Mouse (Mus musculus): Measurements from ENCODE around the gene Uhrf1. TPM values are rescaled to one million over a fixed set of nuclear protein-coding genes. Genes with fewer than 3 reads are reported as not detected.
A peak's percentile ranks its signal among the peaks of the same experiment; 100 is the strongest.

The Uhrf1 gene
- total and polyA plus RNA-seq, 3 experiments = 115 to 201 (median 133) TPM

DNA sequence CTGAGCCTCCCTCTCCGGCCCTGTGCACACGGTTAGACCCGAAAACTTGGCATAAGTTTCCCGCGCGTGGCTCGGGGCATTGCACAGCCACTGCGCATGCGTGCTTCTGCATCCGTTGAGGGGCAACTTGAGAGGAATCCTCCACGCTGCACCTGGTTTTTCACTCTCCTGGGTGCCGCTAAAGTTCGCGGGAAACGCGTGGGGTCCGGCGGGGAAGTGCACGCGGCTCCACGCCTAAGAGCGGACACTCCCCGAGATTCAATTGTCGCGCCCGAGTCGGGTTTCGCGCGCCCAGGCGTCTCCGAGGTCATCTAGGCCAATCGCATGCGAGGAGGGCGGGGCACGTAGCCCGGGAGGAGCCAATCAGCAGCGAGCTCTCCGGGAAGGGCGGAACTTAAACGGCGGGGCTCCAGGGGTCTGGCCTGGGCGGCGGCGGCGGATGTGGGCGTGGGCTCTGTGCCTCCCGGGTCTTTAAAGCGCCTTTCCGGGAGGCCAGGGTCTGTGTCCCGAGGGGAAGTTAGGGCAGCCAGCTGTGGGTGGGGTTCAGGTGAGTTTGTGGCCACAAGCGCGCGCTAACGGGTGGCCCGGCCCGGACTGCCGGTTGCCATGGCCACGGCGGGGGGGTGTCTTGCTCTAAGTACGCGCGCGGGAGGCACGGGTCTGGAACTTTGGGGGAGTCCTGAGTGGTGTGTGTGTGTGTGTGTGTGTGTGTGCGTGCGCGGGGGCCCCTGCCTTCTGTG lies 896 bp downstream of the Uhrf1 start:
- H3K27me3 ChIP-seq (ENCODE audit: control insufficient read depth in 1 of 2, insufficient read depth in 2 of 2, low read length in 2 of 2) = no peaks in the 10 kb centered on the region
- H3K9me3 ChIP-seq (replicated peaks; ENCODE audit: insufficient read depth, low read length) = no peaks in the 10 kb centered on the region
- peaks cover 39% of the 10 kb centered on the region for H3K79me2 ChIP-seq (ENCODE audit: control insufficient read depth, insufficient read depth, low read length, poor library complexity)
- H3K36me3 ChIP-seq (ENCODE audit: control insufficient read depth in 1 of 2, insufficient read depth in 2 of 2, low read length in 2 of 2) = peaks cover 0 to 9% of the 10 kb centered on the region in 2 experiments; a peak in 2 of 4 replicates
- H3K4me1 ChIP-seq (ENCODE audit: control insufficient read depth in 1 of 2, insufficient read depth in 2 of 2, low read length in 2 of 2) = peaks cover 0 to 15% of the 10 kb centered on the region in 2 experiments; a peak in 2 of 4 replicates
- H3K4me3 ChIP-seq (ENCODE audit: control insufficient read depth in 1 of 2, insufficient read depth in 1 of 2, low read depth in 2 of 2, low read length in 2 of 2) = peak overlapping the region; percentile 47 to 89
- H3K27ac ChIP-seq (ENCODE audit: control insufficient read depth, low read depth, low read length) = peak overlapping the region; percentile 96
- H3K9ac ChIP-seq (ENCODE audit: control insufficient read depth, low read depth, low read length, poor library complexity, severe bottlenecking) = peak overlapping the region; percentile 91
- peak; percentile 98 for DNase-seq (ENCODE audit: low read depth, low spot score)
- TF ChIP-seq ZMIZ1 (IDR thresholded peaks at IDR 0.05; ENCODE audit: low read depth, low read length) = no peak
- TF ChIP-seq BHLHE40 (IDR thresholded peaks at IDR 0.05; ENCODE audit: borderline replicate concordance, low read depth, low read length) = no peak
- TF ChIP-seq MAX (IDR thresholded peaks at IDR 0.05; ENCODE audit: low read length) = peak; percentile 76
- no peak for TF ChIP-seq KAT2A (conservative IDR thresholded peaks at IDR 0.05; ENCODE audit: low read depth, low read length)
- peak; percentile 29 for TF ChIP-seq NELFE (IDR thresholded peaks at IDR 0.05; ENCODE audit: low read depth, low read length)
- no peak for TF ChIP-seq EP300 (IDR thresholded peaks at IDR 0.05; ENCODE audit: low read depth in 1 of 2, low read length in 2 of 2)
- TF ChIP-seq MYC (IDR thresholded peaks at IDR 0.05; ENCODE audit: low read depth, low read length) = peak; percentile 72
- peak; percentile 27 for TF ChIP-seq MXI1 (IDR thresholded peaks at IDR 0.05; ENCODE audit: low read depth, low read length)
- no peak for TF ChIP-seq TCF12 (IDR thresholded peaks at IDR 0.05; ENCODE audit: low read depth, low read length)
- TF ChIP-seq UBTF (IDR thresholded peaks at IDR 0.05; ENCODE audit: borderline replicate concordance, insufficient read depth, low read depth, low read length) = no peak
- peak; percentile 65 for TF ChIP-seq HCFC1 (IDR thresholded peaks at IDR 0.05; ENCODE audit: low read depth, low read length)
- no peak for TF ChIP-seq ELF1 (IDR thresholded peaks at IDR 0.05; ENCODE audit: low read depth, low read length)
- peak; percentile 17; the same call in 1 of the 2 replicates for TF ChIP-seq ETS1 (IDR thresholded peaks at IDR 0.05; ENCODE audit: low read depth, low read length)
- 0 out of 6 replicates have a peak, but pooled peaks of 1 of the 3 experiments have one; percentile 1 for TF ChIP-seq CTCF (IDR thresholded peaks at IDR 0.05 in 2 of 3, conservative IDR thresholded peaks at IDR 0.05 in 1 of 3; ENCODE audit: control insufficient read depth in 1 of 3, insufficient read depth in 1 of 3, low read depth in 2 of 3, low read length in 3 of 3, poor library complexity in 1 of 3, severe bottlenecking in 1 of 3)
- no peak for TF ChIP-seq GABPA (IDR thresholded peaks at IDR 0.05; ENCODE audit: low read depth, low read length)
- peak; percentile 48 to 59 for TF ChIP-seq POLR2A (IDR thresholded peaks at IDR 0.05; ENCODE audit: control insufficient read depth in 1 of 2, insufficient read depth in 1 of 2, low read depth in 1 of 2, low read length in 2 of 2, poor library complexity in 1 of 2)
- no peak for TF ChIP-seq CHD2 (IDR thresholded peaks at IDR 0.05; ENCODE audit: low read length)
- no peak for TF ChIP-seq ZKSCAN1 (IDR thresholded peaks at IDR 0.05; ENCODE audit: low read depth, low read length)
- TF ChIP-seq SIN3A (IDR thresholded peaks at IDR 0.05; ENCODE audit: low read length) = peak; percentile 69; the same call in 1 of the 2 replicates
- no peak for TF ChIP-seq GATA1 (IDR thresholded peaks at IDR 0.05; ENCODE audit: low read depth, low read length)
- TF ChIP-seq NRF1 (IDR thresholded peaks at IDR 0.05; ENCODE audit: insufficient read depth, low read depth, low read length, poor library complexity, severe bottlenecking) = peak; percentile 78
- TF ChIP-seq ZC3H11A (IDR thresholded peaks at IDR 0.05; ENCODE audit: low read depth, low read length) = no peak
- no peak for TF ChIP-seq MYB (IDR thresholded peaks at IDR 0.05; ENCODE audit: low read depth, low read length)
- no peak for TF ChIP-seq MAZ (IDR thresholded peaks at IDR 0.05; ENCODE audit: low read depth, low read length)
- no peak for TF ChIP-seq USF2 (IDR thresholded peaks at IDR 0.05; ENCODE audit: borderline replicate concordance in 1 of 2, insufficient read depth in 1 of 2, low read depth in 1 of 2, low read length in 2 of 2)
- peak; percentile 77 for TF ChIP-seq POLR2AphosphoS2 (IDR thresholded peaks at IDR 0.05; ENCODE audit: low read length)
- no peak for TF ChIP-seq CHD1 (IDR thresholded peaks at IDR 0.05; ENCODE audit: low read depth, low read length)
- no peak for TF ChIP-seq TBP (IDR thresholded peaks at IDR 0.05; ENCODE audit: low read depth, low read length)
- no peak for TF ChIP-seq RAD21 (IDR thresholded peaks at IDR 0.05; ENCODE audit: low read depth, low read length)
- TF ChIP-seq ZNF384 (IDR thresholded peaks at IDR 0.05; ENCODE audit: low read depth, low read length) = no peak
- no peak for TF ChIP-seq RCOR1 (IDR thresholded peaks at IDR 0.05; ENCODE audit: low read depth, low read length)
- no peak for TF ChIP-seq JUND (IDR thresholded peaks at IDR 0.05; ENCODE audit: low read depth, low read length)
- no peak for TF ChIP-seq POLR2AphosphoS5 (IDR thresholded peaks at IDR 0.05; ENCODE audit: borderline replicate concordance, low read depth, low read length)
- 0 out of 2 replicates have a peak, but pooled peaks have one; percentile 24 for TF ChIP-seq USF1 (IDR thresholded peaks at IDR 0.05; ENCODE audit: low read depth, low read length)
- peak; percentile 94 for TF ChIP-seq E2F4 (IDR thresholded peaks at IDR 0.05; ENCODE audit: borderline replicate concordance, low read depth, low read length)
- TF ChIP-seq TAL1 (IDR thresholded peaks at IDR 0.05; ENCODE audit: low read length) = no peak
